Mouse (Mus musculus) kidney, adult 8-10 months (tissue): ENCODE data around the gene Zfhx3.
A peak's percentile ranks its signal among the peaks of the same experiment; 100 is the strongest.

Source experiments
- DNase-seq, 2 experiments: peaks; one replicate each; pipeline ENCODE4 v3.0.0; 2022

Zfhx3 gene

GRCm38 (mm10) chr8:108595721-108596495 lies 653.5 kb downstream of the Zfhx3 start:
- peak; percentile 38 to 51 for DNase-seq

GRCm38 (mm10) chr8:108599003-108599402 lies 656.6 kb downstream of the Zfhx3 start:
- DNase-seq = no peak

DNA sequence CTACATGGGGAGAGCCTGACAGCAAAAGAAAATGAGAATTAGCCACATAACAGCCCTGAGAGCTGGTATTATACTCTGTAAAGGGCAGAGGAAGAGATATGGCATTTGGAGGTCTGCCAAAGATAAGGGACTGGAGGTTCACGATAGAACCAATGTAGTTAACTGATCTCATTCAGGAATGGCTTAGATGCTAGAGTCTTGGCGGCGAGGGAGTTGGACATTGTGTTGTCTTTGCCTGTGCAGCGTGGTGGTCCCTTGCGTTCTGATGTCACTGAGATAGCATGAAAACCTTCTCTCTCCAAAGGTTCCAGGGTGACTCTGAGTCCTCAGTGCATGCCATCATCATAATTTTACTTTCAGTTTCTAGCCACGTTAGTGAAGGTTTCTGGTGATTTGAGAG lies 657.1 kb downstream of the Zfhx3 start:
- no peak for DNase-seq

GRCm38 (mm10) chr8:108608678-108609077 lies 666.2 kb downstream of the Zfhx3 start:
- peak in 1 of 2 experiments; percentile 14 for DNase-seq

DNA sequence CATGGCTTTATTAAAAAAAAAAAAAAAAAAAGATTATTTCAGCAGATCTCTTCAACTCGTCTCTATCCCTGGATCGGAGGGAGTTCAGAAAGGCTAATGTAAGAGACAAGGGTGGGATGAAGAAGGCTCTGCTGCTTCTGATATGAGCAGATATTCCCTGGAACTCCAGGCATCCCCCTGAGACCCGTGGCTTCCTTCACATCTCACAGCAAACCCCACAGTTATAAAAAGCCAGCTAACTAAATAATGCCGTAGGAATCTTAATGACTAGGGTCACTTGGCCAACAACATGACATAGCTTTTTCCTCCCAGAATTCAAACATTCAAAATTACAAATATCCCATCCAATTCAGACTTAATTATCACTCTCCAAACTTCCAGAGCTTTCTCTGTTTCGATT lies 666.7 kb downstream of the Zfhx3 start:
- DNase-seq = no peak

DNA sequence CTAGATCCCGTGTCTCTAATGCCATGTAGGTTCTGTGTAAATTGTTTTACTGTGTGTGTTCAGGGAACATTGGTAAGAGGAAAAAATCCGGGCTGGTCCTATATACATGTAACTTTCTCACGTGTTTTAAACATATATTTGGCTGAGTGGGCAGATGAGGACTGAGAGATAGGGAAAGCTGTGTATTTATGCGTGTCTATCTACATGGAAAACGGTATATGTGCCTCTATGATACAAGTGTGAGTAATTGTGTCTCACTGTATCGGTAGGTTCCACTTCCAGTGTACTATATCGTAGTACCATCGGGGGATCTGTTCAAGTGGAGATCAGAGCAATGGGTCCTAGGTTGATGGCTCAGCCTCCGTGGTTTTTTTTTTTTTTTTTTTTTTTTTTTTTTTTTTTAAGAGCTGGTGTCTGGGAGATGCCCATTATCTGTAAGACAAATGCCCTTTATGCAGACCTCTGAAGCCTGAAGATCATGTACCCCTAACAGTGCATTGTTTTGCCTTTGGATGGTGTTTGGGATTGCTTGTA lies 668.8 kb downstream of the Zfhx3 start:
- no peak for DNase-seq

DNA sequence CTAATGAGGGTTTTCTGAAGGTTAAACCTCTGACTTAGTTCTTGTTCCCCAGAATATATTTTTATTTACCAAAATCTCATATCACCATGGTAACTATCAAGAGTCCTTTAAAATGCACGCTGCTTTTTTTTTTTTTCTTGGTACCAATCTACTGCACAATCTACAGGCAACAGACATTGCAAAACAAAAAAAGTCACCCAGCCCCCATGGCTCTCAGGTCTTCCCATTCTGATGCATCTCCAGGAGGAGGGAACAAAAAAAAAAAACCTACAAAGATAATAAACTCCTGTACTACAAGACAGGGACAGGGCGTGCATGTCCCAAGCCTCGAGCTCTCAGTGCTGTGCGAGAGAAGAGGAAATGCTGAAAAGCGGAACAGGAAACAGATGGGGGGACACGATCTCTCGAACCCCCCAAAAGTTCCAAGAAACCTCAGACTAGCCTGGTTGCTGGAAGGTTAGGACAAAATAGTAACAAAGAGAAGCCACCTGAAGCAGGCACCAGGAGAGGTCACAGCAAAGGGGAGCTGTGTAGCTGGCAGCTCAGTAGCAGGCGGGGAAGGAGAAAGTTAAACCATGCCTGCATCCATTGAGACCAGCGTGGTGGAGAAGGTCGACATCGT lies 669.5 kb downstream of the Zfhx3 start:
- peak in 1 of 2 experiments; percentile 22 for DNase-seq

- DNase-seq = peak in 1 of 2 experiments; percentile 21
Measured at GRCm38 (mm10) chr8:108612815-108613214, 670.4 kb downstream of the Zfhx3 start.

- DNase-seq = no peak
Measured at GRCm38 (mm10) chr8:108613280-108613679, 670.8 kb downstream of the Zfhx3 start.

- no peak for DNase-seq
Measured at GRCm38 (mm10) chr8:108621296-108621695, 678.9 kb downstream of the Zfhx3 start.

DNA sequence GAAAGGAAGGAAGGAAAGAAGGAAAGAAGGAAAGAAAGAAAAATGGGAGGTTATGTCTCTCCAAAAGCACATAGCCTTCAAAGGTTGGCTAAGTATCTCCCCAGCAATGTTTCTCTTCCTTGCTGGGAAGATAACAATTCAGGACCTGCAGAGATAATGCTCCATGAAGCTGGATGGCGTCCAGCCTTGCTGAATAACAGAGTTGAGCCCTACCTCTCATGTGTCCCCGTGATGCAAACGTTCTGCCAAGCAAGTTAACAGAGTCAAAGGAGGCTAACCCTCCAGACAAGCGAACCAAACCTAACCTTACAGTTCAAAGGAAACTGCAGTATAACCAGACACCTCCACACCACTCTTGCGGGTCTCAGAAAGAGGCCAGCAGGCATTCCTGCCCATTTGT lies 681.2 kb downstream of the Zfhx3 start:
- no peak for DNase-seq

DNA sequence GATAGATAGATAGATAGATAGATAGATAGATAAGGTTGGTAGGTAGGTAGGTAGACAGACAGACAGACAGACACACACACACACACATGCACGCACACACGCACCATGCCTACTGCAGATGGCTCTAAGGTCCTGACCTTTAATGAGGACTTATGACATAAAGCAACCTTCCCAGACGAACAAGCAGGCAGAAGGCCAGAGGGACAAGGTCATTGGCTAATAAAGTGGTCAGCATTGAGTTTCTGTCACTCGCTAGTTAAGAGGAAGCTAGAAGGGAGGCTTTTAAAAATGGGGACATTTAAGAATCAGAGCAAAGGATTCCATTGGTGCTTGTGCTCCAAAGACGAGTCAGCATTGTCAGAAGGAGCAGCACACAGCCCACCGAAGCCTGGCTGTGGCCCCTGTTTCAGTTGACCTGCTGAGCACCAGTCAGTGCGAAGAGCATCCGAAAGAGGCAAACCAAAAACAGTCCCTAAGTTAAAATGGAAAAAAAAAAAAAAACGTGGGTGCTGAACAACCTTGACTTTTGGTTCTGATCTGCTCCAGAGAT lies 683.2 kb downstream of the Zfhx3 start:
- DNase-seq = no peak

GRCm38 (mm10) chr8:108631069-108631468 lies 688.6 kb downstream of the Zfhx3 start:
- DNase-seq = no peak

- no peak for DNase-seq
Measured at GRCm38 (mm10) chr8:108634282-108634681, 691.8 kb downstream of the Zfhx3 start.

DNA sequence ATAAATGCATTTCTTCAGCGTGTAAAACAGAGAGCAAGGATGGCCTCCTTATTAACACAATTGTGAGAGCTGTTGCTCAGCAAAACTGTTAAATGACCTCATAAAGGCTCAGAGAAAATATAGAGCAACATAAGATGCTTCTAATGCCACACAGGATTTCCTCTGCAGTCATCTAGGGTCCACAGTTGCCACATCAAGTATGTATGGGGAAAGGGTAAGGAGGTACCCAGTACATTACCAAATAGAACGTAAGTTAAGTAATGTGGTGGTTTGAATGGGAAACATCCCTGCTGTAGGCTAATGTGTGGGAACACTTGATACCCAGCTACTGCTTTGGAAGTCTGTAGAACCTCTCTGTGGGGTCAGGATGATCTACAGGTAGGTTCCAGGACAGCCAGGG lies 695.4 kb downstream of the Zfhx3 start:
- no peak for DNase-seq

GRCm38 (mm10) chr8:108645660-108646059 lies 703.2 kb downstream of the Zfhx3 start:
- DNase-seq = no peak

DNA sequence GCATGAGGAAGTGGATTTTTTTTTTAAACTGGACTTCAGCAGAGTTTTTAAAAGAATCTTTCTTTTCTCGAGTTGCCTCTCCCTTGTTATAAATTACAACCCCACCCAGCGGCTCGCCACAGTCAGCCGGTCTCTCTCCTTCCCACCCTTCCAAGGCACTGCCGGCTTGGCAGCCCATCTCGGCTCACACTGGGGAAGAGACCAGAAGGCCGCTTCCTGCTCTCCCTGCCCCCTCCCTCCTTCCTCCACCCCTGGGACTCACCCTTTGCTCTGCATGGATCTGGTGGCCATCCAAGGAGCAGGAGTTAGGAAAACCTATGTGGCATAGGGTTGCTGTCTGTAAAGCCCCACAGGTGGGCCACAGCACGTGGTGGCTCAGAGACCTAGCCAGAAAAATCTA lies 705.1 kb downstream of the Zfhx3 start:
- DNase-seq = peak; percentile 44 to 52

DNA sequence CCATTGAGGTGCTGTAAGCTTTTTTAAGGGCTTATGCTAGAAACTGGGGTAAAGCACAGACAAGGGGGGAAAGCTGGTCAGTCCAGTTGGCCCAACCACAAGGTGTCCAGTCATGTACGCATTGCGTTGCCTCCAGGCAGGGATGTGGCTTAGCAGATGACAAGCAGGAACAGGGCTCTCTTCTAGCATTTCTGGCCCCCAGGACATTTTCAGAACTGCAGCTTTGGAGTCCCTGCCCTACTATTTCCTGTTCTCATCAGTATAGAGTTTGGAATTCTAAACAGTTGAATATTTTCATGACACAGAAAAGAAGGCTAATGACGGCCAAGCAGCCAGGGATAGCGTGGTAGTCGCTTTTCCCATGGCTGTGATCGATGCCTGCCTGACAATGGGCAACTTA lies 706.5 kb downstream of the Zfhx3 start:
- no peak for DNase-seq

DNA sequence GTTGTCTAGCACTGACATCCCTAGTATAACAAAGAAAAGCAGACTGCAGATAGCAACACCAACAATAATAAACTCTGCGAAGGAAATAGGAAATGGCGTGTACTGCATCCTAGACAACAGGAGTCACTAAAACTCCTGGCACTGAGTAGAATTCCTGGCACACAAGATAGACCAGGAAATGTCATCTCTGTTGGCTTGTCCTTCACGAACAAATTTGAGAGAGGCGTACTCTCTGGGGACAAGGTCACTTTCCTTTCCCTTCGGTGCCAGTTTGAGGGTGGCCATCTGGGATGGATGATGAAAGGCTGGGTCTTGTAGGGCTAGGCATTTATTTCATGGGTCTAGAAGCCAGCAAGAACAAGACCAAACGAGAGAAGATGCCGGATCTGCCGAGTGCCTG lies 708.4 kb downstream of the Zfhx3 start:
- DNase-seq = peak; percentile 5 to 34

- DNase-seq = no peak
Measured at GRCm38 (mm10) chr8:108661486-108662093, 719.1 kb downstream of the Zfhx3 start.

DNA sequence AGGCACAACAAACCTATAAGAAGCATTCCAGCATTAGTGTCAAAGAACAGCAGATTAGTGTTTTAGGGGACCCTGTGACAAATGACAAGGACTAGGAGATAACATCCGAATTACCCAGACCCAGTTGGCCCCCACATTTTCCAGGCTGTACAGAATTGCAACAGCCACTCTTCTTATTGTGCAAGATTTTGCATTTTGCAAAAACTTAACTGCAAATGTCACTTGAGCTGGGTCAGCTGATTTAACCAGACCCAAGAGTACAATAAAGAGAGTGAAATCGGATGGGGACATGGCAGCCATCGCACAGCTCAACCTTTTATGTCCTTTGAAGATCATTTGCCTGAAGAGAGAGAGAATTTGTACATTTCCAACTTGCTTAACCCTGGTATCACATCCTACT lies 720.3 kb downstream of the Zfhx3 start:
- DNase-seq = no peak

DNA sequence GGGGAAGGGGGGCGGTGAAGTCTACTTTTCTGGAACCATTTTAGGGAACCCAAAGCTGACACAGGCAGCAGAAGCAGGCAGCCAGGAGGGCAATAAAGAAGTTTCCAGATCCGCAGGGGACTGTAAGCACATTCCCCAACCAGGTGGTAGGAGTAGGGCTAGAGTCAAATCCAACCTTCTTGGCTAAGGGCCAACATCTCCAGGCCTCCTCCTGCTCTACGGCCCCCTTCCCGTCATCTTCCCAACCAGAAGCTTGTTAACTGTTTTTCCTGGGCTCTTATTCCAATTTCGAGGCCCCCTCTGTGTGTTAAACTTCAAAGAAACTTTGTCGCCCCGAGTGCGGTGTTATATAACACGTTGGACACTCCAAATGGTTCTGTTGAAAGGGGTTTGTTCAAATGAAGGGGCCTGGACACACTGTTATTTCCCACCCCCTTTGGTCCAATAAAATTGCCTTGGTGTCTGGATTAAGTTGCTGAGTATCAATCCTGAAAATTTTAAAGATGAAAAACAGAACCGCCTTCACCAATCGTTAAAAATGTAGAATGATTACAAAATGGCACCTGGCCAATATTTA lies 729.6 kb downstream of the Zfhx3 start:
- no peak for DNase-seq

DNA sequence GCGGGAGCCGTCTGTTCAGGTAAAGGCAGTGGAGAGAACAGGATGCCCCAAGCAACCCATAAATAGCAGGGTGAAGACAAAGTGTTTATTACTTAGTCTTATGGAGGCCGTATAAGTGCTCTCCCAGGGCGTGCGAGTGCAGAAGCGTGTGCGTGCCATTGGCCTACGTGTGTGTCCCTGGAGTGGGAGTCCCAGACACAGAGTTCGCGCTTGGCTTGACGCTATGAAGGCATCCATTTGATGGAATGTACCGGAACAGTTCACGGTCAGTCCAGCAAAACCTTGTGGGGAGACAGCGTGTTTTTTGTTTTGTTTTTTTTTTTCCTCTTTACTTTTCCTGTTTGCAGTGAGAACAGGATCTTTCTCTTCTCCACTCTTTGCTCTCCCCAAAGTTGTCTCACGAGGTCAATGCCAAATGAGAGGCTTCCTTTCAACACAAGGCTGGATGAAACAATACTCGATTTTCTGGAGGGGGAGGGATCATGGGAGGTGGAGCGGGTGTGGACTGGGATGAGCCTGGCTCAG lies 732.6 kb downstream of the Zfhx3 start:
- no peak for DNase-seq
